39 mouse cellular contexts compared by ENCODE assay signal in the genomic region with DNA sequence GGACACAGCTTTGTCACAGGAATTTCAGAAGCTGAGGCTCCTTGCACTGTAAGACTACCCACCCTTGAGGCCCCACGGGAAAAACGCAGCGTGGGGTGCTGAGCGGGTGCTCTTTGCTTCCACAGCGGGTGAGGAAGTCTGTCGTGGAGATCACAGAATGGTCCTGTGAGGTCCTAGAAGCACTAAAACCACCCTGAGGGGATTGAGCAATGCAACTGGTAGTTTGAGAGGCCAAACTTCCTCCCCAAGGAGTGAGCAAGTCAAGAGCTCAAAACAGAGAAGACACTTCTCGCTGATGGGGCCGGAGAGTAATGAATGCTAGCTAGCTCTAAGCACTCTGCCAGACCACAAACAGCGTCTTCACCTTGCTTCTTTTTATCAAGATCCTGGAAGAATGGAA. TPM values are rescaled to one million over a fixed set of nuclear protein-coding genes. Genes with fewer than 3 reads are reported as not detected.
DNase-seq lines count a peak whose midpoint lies in the region; ATAC-seq and TF ChIP-seq lines count a peak whose summit lies in the region.
"Had no signal": no experiment of that assay in that cellular context is flagged by ENCODE, and none has a peak within 500 bp of the region (broad histone marks: within the 10 kb centered on the region; RNA-seq: fewer than 3 reads in every experiment).

No protein-coding gene starts in this region.

- H3K36me3 ChIP-seq in thymus, adult 2 months (ENCODE audit: control insufficient read depth, insufficient read depth, low read length) = no peaks in the 10 kb centered on the region
- H3K36me3 ChIP-seq: embryonic facial prominence, embryonic 10.5 days; embryonic facial prominence, embryonic 15.5 days; forebrain, embryonic 12.5 days; heart, embryonic 12.5 days; hindbrain, embryonic 15.5 days; limb, embryonic 13.5 days; neural tube, embryonic 12.5 days; stomach, embryonic 15.5 days had no signal

- H3K27me3 ChIP-seq in thymus, adult 2 months (ENCODE audit: control insufficient read depth, insufficient read depth, low read length) = no peaks in the 10 kb centered on the region
- H3K27me3 ChIP-seq: embryonic facial prominence, embryonic 15.5 days; forebrain, embryonic 12.5 days; heart, embryonic 12.5 days; hindbrain, embryonic 15.5 days; limb, embryonic 13.5 days; neural tube, embryonic 12.5 days; stomach, embryonic 15.5 days had no signal

- no peak overlapping the region for H3K4me3 ChIP-seq in thymus, adult 2 months (ENCODE audit: control insufficient read depth, insufficient read depth, low read length)
- H3K4me3 ChIP-seq: embryonic facial prominence, embryonic 10.5 days; embryonic facial prominence, embryonic 15.5 days; forebrain, embryonic 12.5 days; heart, embryonic 12.5 days; hindbrain, embryonic 15.5 days; layer of hippocampus, adult 2 months; left cerebral cortex, adult 2 months; limb, embryonic 13.5 days; myocyte; neural tube, embryonic 12.5 days; stomach, embryonic 15.5 days had no signal

- no peaks in the 10 kb centered on the region for H3K4me1 ChIP-seq in thymus, adult 2 months (replicated peaks; ENCODE audit: control insufficient read depth, insufficient read depth, low read length)
- H3K4me1 ChIP-seq: hindbrain, embryonic 15.5 days had no signal

- DNase-seq in gastrocnemius, adult 18-20 months (ENCODE audit: low spot score) = peak; percentile 15
- no peak for DNase-seq in gastrocnemius, postnatal 10 days
- DNase-seq in 416B (ENCODE audit: low read depth) = peak; percentile 21
- DNase-seq in lung, postnatal 25 days (ENCODE audit: low spot score) = peak; percentile 8
- no peak for DNase-seq in kidney, postnatal 10 days
- DNase-seq in thymus, adult 2 months = no peak
- DNase-seq: adrenal gland, postnatal 36 days; cerebellum, adult 2 months; cerebellum, postnatal 14 days; forebrain, postnatal 0 days; gastrocnemius, postnatal 14 days; heart, adult 18-20 months; heart, postnatal 4 days; kidney, adult 11 months; kidney, postnatal 36 days; thymus, postnatal 25 days had no signal

- 49% methylated on average over 9 of the region's 9 CpGs for WGBS in thymus, adult 2 months

- no peak for TF ChIP-seq CTCF in thymus, adult 2 months (IDR thresholded peaks at IDR 0.05; ENCODE audit: borderline replicate concordance, control insufficient read depth, extremely low read depth, insufficient read depth, low read length, poor library complexity)

- 0 out of 2 replicates have a peak, but pooled peaks have one; percentile 27 for ATAC-seq in monocyte, adult 5-6 weeks (replicated peaks; ENCODE audit: insufficient number of reproducible peaks, low FRiP score, low TSS enrichment, poor library complexity, severe bottlenecking)
- ATAC-seq: forebrain, postnatal 0 days; inflammation-experienced regulatory T-cells, adult 6 months; midbrain, embryonic 16.5 days had no signal

- TF ChIP-seq POLR2A in thymus, adult 2 months (IDR thresholded peaks at IDR 0.05; ENCODE audit: control insufficient read depth, extremely low read depth, insufficient read depth, low read length, poor library complexity) = no peak

- no peak overlapping the region for H3K27ac ChIP-seq in thymus, adult 2 months (ENCODE audit: control insufficient read depth, insufficient read depth, low read length)
- H3K27ac ChIP-seq: embryonic facial prominence, embryonic 10.5 days; embryonic facial prominence, embryonic 15.5 days; forebrain, embryonic 12.5 days; hindbrain, embryonic 15.5 days; layer of hippocampus, adult 2 months; left cerebral cortex, adult 2 months; limb, embryonic 13.5 days; neural tube, embryonic 12.5 days; stomach, embryonic 15.5 days had no signal

RNA-seq across cellular contexts. Expression of a gene that starts 9.8 kb away (rescaled TPM):
- not detected for total RNA-seq in gastrocnemius, adult 18-20 months (2021)
- total RNA-seq in gastrocnemius, postnatal 10 days (2021) = not detected
- total RNA-seq in monocyte, adult 5-6 weeks (2017) = not detected in 3 replicates
- 0.06 and 0.08 TPM in 2 replicates for polyA plus RNA-seq in thymus, adult 2 months (2012; rRNA removed)
- total RNA-seq: adrenal gland, postnatal 36 days; forebrain, postnatal 0 days; heart, adult 18-20 months; heart, postnatal 4 days; layer of hippocampus, adult 2 months; layer of hippocampus, postnatal 14 days; left cerebral cortex, adult 2 months; left cerebral cortex, postnatal 25 days; MEL had no signal
- polyA plus RNA-seq: brain, embryonic 14.5 days; cerebellum, adult 2 months; embryonic facial prominence, embryonic 10.5 days; embryonic facial prominence, embryonic 15.5 days; forebrain, embryonic 12.5 days; forebrain, postnatal 0 days; heart, embryonic 12.5 days; heart, postnatal 0 days; hindbrain, embryonic 15.5 days; inflammation-experienced regulatory T-cells, adult 6 months; liver, embryonic 11.5 days; liver, embryonic 16.5 days; lung, embryonic 16.5 days; midbrain, embryonic 16.5 days; myocyte; neural tube, embryonic 12.5 days; small intestine, adult 2 months had no signal

RNA-seq across cellular contexts. Expression of a gene that starts 27.1 kb away (rescaled TPM):
- total RNA-seq in gastrocnemius, adult 18-20 months (2021) = 10 to 100 TPM; 48.6 to 51.3 TPM
- 10 to 100 TPM; 54.1 to 55.2 TPM for total RNA-seq in gastrocnemius, postnatal 10 days (2021)
- 11.9 to 24.3 TPM (median 18.4 TPM) in 3 replicates for total RNA-seq in monocyte, adult 5-6 weeks (2017)
- 32.6 and 49.6 TPM in 2 replicates for polyA plus RNA-seq in thymus, adult 2 months (2012; rRNA removed)

Comparison
In these comparisons a context has a peak if more than half of its experiments do, and no peak if none do; other contexts are left out.
1. DNase-seq: peak in gastrocnemius, adult 18-20 months (single experiment), 416B (single experiment) and lung, postnatal 25 days (single experiment); none in gastrocnemius, postnatal 10 days (single experiment), kidney, postnatal 10 days (single experiment) and thymus, adult 2 months (single experiment).